Mouse (Mus musculus) central nervous system, embryonic 14 days (tissue): ENCODE data around the gene Gng10. TPM values are rescaled to one million over a fixed set of nuclear protein-coding genes. Genes with fewer than 3 reads are reported as not detected.

Experiments used
- polyA plus RNA-seq: library from polyadenylated mRNA; depleted of rRNA; stranded (reverse); fragments of >200 nt; gene quantifications from 2 replicates; pipeline ENCODE4 v1.2.3, GENCODE M21; 2012; rRNA removed

Gene Gng10
- 65.4 and 73.0 TPM in 2 replicates for polyA plus RNA-seq

DNA sequence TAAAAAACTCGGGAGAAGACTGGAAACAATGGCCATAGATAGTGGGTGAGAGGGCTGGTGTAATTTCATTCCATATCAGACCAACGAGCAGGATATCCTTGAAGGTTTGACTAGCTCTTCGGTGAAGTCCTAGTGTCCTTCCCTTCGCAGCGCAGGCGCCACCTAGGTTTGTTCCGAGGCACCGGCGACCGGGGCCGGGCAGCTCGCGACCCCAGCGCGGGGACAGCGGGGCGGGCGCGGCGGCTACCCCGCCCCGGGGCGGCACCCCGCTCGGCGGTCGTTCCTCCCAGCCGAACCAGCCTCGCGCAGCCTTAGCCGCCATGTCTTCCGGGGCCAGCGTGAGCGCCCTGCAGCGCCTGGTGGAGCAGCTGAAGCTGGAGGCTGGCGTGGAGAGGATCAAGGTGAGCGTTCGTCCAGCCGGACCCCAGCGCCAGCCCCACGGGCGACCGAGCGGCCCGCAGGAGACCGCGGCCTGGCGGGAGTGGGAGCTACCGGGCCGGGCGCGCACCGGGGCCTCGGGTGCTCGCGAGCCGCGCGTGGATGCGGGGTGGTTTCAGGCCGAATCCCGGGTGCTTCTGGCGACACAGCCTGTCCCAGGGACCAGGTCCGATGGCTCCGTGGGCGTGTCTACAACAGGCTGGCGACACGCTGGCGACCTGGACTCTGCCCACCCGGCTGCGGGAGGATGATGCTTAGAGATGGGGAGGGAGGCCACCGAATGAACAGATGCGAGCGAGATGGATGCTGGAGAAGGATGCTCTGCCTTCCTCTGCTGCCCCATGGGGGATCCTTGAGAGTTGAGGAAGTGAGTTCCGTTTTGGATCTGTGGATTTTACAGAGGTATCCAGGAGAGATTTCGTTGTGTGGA is at the start of gene Gng10:
TSS of gene Gng10 (plus strand) at position 171 of the 868 bp plus-strand sequence.

DNA sequence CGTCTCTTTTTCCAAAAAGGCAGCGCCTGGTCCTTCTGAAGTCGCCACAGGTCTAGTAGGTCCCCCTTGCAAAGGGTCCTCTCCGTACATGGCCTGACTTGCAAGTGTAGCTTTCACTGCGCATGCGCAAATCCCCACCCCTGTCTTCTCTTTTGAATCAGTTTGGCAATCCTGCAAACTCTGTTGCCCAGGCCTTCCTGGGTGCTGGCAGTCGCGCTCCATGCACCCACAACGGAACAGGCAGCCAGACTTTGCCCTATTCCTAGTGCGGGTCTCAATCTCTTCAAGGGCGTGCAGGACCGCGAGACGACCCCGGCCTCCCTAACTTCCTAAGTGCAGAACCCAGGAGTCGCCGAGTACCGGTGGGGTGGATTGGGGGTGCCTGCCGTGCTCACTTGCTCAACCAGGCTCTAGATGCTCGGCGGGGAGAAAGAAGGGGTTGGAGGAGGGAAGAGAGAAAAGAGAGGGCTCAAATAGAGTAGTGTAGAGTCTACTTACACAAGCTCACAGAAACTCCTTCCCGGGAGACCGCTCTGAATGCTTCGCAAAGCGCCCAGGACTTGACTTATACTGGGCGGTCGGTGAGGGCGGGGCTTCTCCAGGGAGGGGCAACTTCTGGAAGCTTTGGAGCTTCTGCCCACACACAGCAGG is 48.2 kb upstream of the Gng10 start, which contains the start of gene Ptgr1:
TSS of gene Ptgr1 (minus strand) at position 580 of the 651 bp plus-strand sequence.

DNA sequence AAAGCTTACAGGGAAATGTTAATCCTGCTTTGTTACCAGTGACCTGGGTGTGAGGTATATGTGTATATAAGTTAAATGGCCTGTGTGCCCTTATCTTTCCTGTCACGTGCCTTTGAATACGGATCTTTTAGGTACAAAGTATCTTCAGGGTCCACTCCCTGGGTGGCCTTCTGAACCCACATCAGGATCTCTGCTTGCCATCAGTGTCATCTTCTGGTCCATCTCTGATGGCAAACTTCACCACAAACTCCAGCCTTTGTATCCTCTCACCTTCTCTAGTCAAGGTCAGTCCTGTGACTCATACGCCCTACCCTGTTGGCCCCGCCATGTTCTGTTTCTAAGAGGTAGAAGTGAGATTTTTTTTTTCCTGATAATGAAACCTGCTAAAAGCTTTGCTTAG is 40.1 kb upstream of the Gng10 start, which contains the start of gene Dnajc25:
TSS of gene Dnajc25 (plus strand) at position 301 of the 400 bp plus-strand sequence.

DNA sequence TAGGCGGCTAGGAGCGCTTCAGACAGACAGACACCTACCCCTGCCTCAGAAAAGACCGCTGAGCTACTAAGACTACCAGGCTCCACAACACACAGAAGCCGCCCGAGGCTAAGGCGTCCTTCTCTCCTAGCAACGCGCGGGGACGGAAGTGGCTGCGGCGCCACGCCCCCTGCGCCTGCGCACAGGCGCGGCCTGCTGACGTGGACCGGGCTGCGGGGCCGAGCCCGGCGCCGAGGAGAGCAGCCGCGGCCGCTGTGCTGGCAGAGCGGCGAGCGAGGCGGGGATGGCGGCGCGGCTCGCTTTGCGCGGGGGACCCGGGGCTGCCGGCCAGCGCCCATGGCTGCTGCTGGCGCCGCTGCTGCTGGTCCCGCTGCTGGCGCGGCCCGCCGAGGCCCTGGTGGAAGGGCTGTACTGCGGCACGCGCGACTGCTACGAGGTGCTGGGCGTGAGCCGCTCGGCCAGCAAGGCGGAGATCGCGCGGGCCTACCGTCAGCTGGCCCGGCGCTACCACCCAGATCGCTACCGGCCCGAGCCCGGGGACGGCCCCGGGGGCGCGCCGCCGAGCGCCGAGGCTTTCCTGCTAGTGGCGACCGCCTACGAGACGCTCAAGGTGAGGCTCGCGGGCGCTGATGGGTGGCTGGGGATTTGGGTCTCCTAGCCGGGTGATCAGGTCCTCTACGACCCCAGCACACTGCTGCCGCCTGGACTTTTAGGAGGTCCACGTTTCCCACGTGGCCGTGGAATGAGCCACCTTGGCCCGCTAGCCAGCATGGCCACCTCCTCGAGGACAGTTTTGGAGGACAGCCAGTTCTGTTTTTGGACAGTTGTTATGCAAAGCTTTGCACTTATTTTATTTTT is 31.7 kb upstream of the Gng10 start, which contains the start of gene Gm20503:
TSS of gene Gm20503 (plus strand) at position 263 of the 858 bp plus-strand sequence.

Other genes starting within 250 kb of the Gng10 start
- gene Olfr267, start 247.4 kb upstream of the Gng10 start, polyA plus RNA-seq: 0.31 and 0.36 TPM in 2 replicates
- 28.0 and 28.1 TPM in 2 replicates for gene Ecpas, start 122.3 kb upstream of the Gng10 start, polyA plus RNA-seq
- 2.9 and 3.2 TPM in 2 replicates for gene Zkscan16, start 91.5 kb upstream of the Gng10 start, polyA plus RNA-seq
- gene Ptgr1, start 48.0 kb upstream of the Gng10 start, polyA plus RNA-seq: 4.0 and 6.1 TPM in 2 replicates
- gene Dnajc25, start 40.0 kb upstream of the Gng10 start, polyA plus RNA-seq: 4.0 and 6.2 TPM in 2 replicates
- gene Gm20503, start 31.9 kb upstream of the Gng10 start, polyA plus RNA-seq: not detected in 2 replicates
- not detected in 2 replicates for gene AI481877, start 103.9 kb downstream of the Gng10 start, polyA plus RNA-seq
- gene Ugcg, start 154.2 kb downstream of the Gng10 start, polyA plus RNA-seq: 48.8 and 49.8 TPM in 2 replicates